Mouse (Mus musculus) forebrain, postnatal 0 days (tissue): ENCODE data around the gene Gm17416. TPM values are rescaled to one million over a fixed set of nuclear protein-coding genes. Genes with fewer than 3 reads are reported as not detected.

Experiments
- ATAC-seq: fragments of 200-750 bp; cut with Nextera tagmentation; 2 replicates; pipeline ENCODE4 v1.8.0; 2017; ENCODE audit warnings: mild to moderate bottlenecking, moderate library complexity
- DNase-seq: peaks from one replicate; pipeline ENCODE4 v3.0.0-alpha.2; 2015
- H3K27ac ChIP-seq: fragments of 300-500 bp; sonication (generic); 2 replicates; pipeline ENCODE4 v1.5.1; 2014; ENCODE audit warnings: low read depth, mild to moderate bottlenecking, antibody characterized with exemption, low read length, moderate library complexity, mixed read lengths
- H3K27me3 ChIP-seq: fragments of 300-500 bp; sonication (generic); 2 replicates; pipeline ENCODE4 v1.6.1; 2014; ENCODE audit warnings: mild to moderate bottlenecking, low read length, mixed read lengths; ENCODE audit not compliant: insufficient read depth
- H3K36me3 ChIP-seq: fragments of 300-500 bp; sonication (generic); 2 replicates; pipeline ENCODE4 v1.6.1; 2014; ENCODE audit warnings: mild to moderate bottlenecking, moderate library complexity; ENCODE audit not compliant: insufficient read depth
- H3K4me1 ChIP-seq: fragments of 300-500 bp; sonication (generic); 2 replicates; pipeline ENCODE4 v1.6.1; 2014; ENCODE audit warnings: antibody characterized with exemption; ENCODE audit not compliant: insufficient read depth
- H3K4me2 ChIP-seq: fragments of 300-500 bp; sonication (generic); 2 replicates; pipeline ENCODE4 v1.6.1; 2014; ENCODE audit warnings: low read depth, mild to moderate bottlenecking, moderate library complexity
- H3K4me3 ChIP-seq: fragments of 300-500 bp; sonication (generic); 2 replicates; pipeline ENCODE4 v1.5.1; 2014; ENCODE audit warnings: low read depth, low read length, mixed read lengths
- H3K9ac ChIP-seq: fragments of 300-500 bp; sonication (generic); 2 replicates; pipeline ENCODE4 v1.6.1; 2014; ENCODE audit warnings: mild to moderate bottlenecking
- H3K9me3 ChIP-seq: fragments of 300-500 bp; sonication (generic); 2 replicates; pipeline ENCODE4 v1.6.1; 2016; ENCODE audit warnings: low read length
- CTCF ChIP-seq: sonication (generic); IDR thresholded peaks from 2 replicates; pipeline ENCODE4 v1.5.1; 2016; ENCODE audit warnings: antibody characterized with exemption, control low read depth, low read depth
- WGBS: fragments of 180-500 bp; shearing (Covaris S2); extraction: QIAGEN DNeasy Blood & Tissue Kit; methylation state at CpG from one replicate; pipeline ENCODE4 v1.1.7; 2014; 5-methylcytosine and 5-hydroxymethylcytosine counted together
- polyA plus RNA-seq: library from polyadenylated mRNA; unstranded; fragments of >200 nt; fragmentation: Nextera tagmentation; extraction: Ambion mirVana; gene quantifications from 2 replicates; pipeline ENCODE4 v1.2.1, GENCODE M21; 2015
- total RNA-seq: library from RNA; depleted of rRNA; stranded (reverse); fragments of >200 nt; gene quantifications from 2 replicates; pipeline ENCODE4 v1.2.3, GENCODE M21; 2014; rRNA removed

The Gm17416 gene
- total and polyA plus RNA-seq, 2 experiments from 2014 or later, result not detected

GRCm38 (mm10) chr2:152604057-152604456 is 34.9 kb downstream of the Gm17416 start, which contains the start of gene Defb36:
Gene Defb36, plus strand, starts transcription at chr2:152604327.
- 83% methylated on average over 15 of the region's 15 CpGs for WGBS
- peak; percentile 43 for TF ChIP-seq CTCF
- Histone ChIP-seq H3K4me3 (no peak within 1 kb of the TSS), H3K36me3 (no peaks in the 10 kb centered on the region), H3K27me3 (no peaks in the 10 kb centered on the region), H3K4me2 (no peak within 1 kb of the TSS), H3K4me1 (no peaks in the 10 kb centered on the region), H3K27ac (no peak within 1 kb of the TSS), H3K9ac (no peak within 1 kb of the TSS), H3K9me3 (no peaks in the 10 kb centered on the region; the same call in 1 of the 2 replicates)
- ATAC-seq, result no peak
- no peak for DNase-seq

- H3K27me3 ChIP-seq, result no peaks in the 10 kb centered on the region
- no peaks in the 10 kb centered on the region for H3K4me1 ChIP-seq
- no peak for TF ChIP-seq CTCF
- DNase-seq (no peak), ATAC-seq (no peak)
- H3K4me2 ChIP-seq, result no peak overlapping the region
- H3K9me3 ChIP-seq, result no peaks in the 10 kb centered on the region; the same call in 1 of the 2 replicates
- no peak overlapping the region for H3K27ac ChIP-seq
- 76% methylated on average over 6 of the region's 6 CpGs for WGBS
- H3K36me3 ChIP-seq, result no peaks in the 10 kb centered on the region
- no peak overlapping the region for H3K9ac ChIP-seq
- H3K4me3 ChIP-seq, result no peak overlapping the region
Observed at GRCm38 (mm10) chr2:152607746-152608145, 38.6 kb downstream of the Gm17416 start.

- Histone ChIP-seq H3K9me3 (no peaks in the 10 kb centered on the region; the same call in 1 of the 2 replicates), H3K36me3 (no peaks in the 10 kb centered on the region), H3K4me1 (no peaks in the 10 kb centered on the region), H3K27me3 (no peaks in the 10 kb centered on the region), H3K9ac (no peak overlapping the region), H3K4me2 (no peak overlapping the region), H3K4me3 (no peak overlapping the region), H3K27ac (no peak overlapping the region)
- WGBS, result 94% methylated on average over 1 of the region's 1 CpGs
- ATAC-seq (no peak), DNase-seq (no peak)
- TF ChIP-seq CTCF, result 0 out of 2 replicates have a peak, but pooled peaks have one; percentile 13
Observed at GRCm38 (mm10) chr2:152608719-152609118, 39.6 kb downstream of the Gm17416 start.

GRCm38 (mm10) chr2:152612193-152612592 is 43.1 kb downstream of the Gm17416 start:
- ATAC-seq, result no peak
- Histone ChIP-seq H3K4me1 (no peaks in the 10 kb centered on the region), H3K9ac (no peak overlapping the region), H3K4me3 (no peak overlapping the region), H3K27me3 (no peaks in the 10 kb centered on the region), H3K4me2 (no peak overlapping the region), H3K27ac (no peak overlapping the region), H3K36me3 (no peaks in the 10 kb centered on the region), H3K9me3 (no peaks in the 10 kb centered on the region; the same call in 1 of the 2 replicates)
- 36% methylated on average over 7 of the region's 8 CpGs for WGBS
- TF ChIP-seq CTCF, result no peak
- DNase-seq, result no peak

- DNase-seq (peak; percentile 82), ATAC-seq (peak; percentile 85)
- H3K27ac ChIP-seq, result no peak overlapping the region
- H3K4me1 ChIP-seq, result no peaks in the 10 kb centered on the region
- H3K36me3 ChIP-seq, result no peaks in the 10 kb centered on the region
- H3K9me3 ChIP-seq, result no peaks in the 10 kb centered on the region
- no peak overlapping the region for H3K4me2 ChIP-seq
- H3K4me3 ChIP-seq, result no peak overlapping the region
- H3K9ac ChIP-seq, result no peak overlapping the region
- 13% methylated on average over 7 of the region's 7 CpGs for WGBS
- no peaks in the 10 kb centered on the region for H3K27me3 ChIP-seq
- peak; percentile 93 for TF ChIP-seq CTCF
Observed at GRCm38 (mm10) chr2:152615563-152615962, 46.4 kb downstream of the Gm17416 start.

- Histone ChIP-seq H3K4me3 (no peak overlapping the region), H3K9ac (no peak overlapping the region), H3K27me3 (no peaks in the 10 kb centered on the region), H3K4me1 (no peaks in the 10 kb centered on the region), H3K4me2 (no peak overlapping the region), H3K9me3 (no peaks in the 10 kb centered on the region), H3K27ac (no peak overlapping the region), H3K36me3 (no peaks in the 10 kb centered on the region)
- DNase-seq, result no peak
- 86% methylated on average over 6 of the region's 6 CpGs for WGBS
- no peak for ATAC-seq
- TF ChIP-seq CTCF, result no peak
Observed at GRCm38 (mm10) chr2:152616470-152616869, 47.3 kb downstream of the Gm17416 start.

GRCm38 (mm10) chr2:152617374-152617773 is 48.2 kb downstream of the Gm17416 start:
- Histone ChIP-seq H3K4me1 (no peaks in the 10 kb centered on the region), H3K4me3 (no peak overlapping the region), H3K9me3 (no peaks in the 10 kb centered on the region), H3K4me2 (no peak overlapping the region), H3K27ac (no peak overlapping the region), H3K9ac (no peak overlapping the region), H3K27me3 (no peaks in the 10 kb centered on the region), H3K36me3 (no peaks in the 10 kb centered on the region)
- TF ChIP-seq CTCF, result peak; percentile 47
- ATAC-seq (no peak), DNase-seq (no peak)
- WGBS, result 54% methylated on average over 5 of the region's 5 CpGs

Other genes with a start within 250 kb of the Gm17416 start
- gene Rbck1, start 236.7 kb upstream of the Gm17416 start, total RNA-seq, result 105 and 108 TPM in 2 replicates
- 88.9 and 90.7 TPM in 2 replicates for gene Rbck1, start 236.7 kb upstream of the Gm17416 start, polyA plus RNA-seq
- 2.0 and 2.2 TPM in 2 replicates for gene Trib3, start 225.3 kb upstream of the Gm17416 start, total RNA-seq
- 1.3 and 1.4 TPM in 2 replicates for gene Trib3, start 225.3 kb upstream of the Gm17416 start, polyA plus RNA-seq
- gene Nrsn2, start 192.7 kb upstream of the Gm17416 start, total RNA-seq, result 30.9 and 43.7 TPM in 2 replicates
- 32.0 and 52.1 TPM in 2 replicates for gene Nrsn2, start 192.7 kb upstream of the Gm17416 start, polyA plus RNA-seq
- gene Sox12, start 171.3 kb upstream of the Gm17416 start, total RNA-seq, result 47.1 and 47.8 TPM in 2 replicates
- 10.0 and 11.9 TPM in 2 replicates for gene Sox12, start 171.3 kb upstream of the Gm17416 start, polyA plus RNA-seq
- gene Zcchc3, start 154.3 kb upstream of the Gm17416 start, total RNA-seq, result 10.5 and 16.4 TPM in 2 replicates
- 13.5 and 15.4 TPM in 2 replicates for gene Zcchc3, start 154.3 kb upstream of the Gm17416 start, polyA plus RNA-seq
- 2.3 and 5.0 TPM in 2 replicates for gene 6820408C15Rik, start 153.8 kb upstream of the Gm17416 start, total RNA-seq
- 5.6 and 6.4 TPM in 2 replicates for gene 6820408C15Rik, start 153.8 kb upstream of the Gm17416 start, polyA plus RNA-seq
- not detected in 2 replicates for gene Defb23, start 104.7 kb upstream of the Gm17416 start, total RNA-seq
- not detected in 2 replicates for gene Defb23, start 104.7 kb upstream of the Gm17416 start, polyA plus RNA-seq
- gene Defb20, start 92.3 kb upstream of the Gm17416 start, total RNA-seq, result not detected in 2 replicates
- not detected in 2 replicates for gene Defb20, start 92.3 kb upstream of the Gm17416 start, polyA plus RNA-seq
- not detected in 2 replicates for gene Defb22, start 79.2 kb upstream of the Gm17416 start, total RNA-seq
- gene Defb22, start 79.2 kb upstream of the Gm17416 start, polyA plus RNA-seq, result not detected in 2 replicates
- not detected in 2 replicates for gene Defb26, start 57.6 kb upstream of the Gm17416 start, total RNA-seq
- gene Defb26, start 57.6 kb upstream of the Gm17416 start, polyA plus RNA-seq, result not detected in 2 replicates
- not detected in 2 replicates for gene Defb28, start 51.1 kb upstream of the Gm17416 start, total RNA-seq
- gene Defb28, start 51.1 kb upstream of the Gm17416 start, polyA plus RNA-seq, result not detected in 2 replicates
- gene Defb29, start 29.2 kb upstream of the Gm17416 start, total RNA-seq, result not detected in 2 replicates
- not detected in 2 replicates for gene Defb29, start 29.2 kb upstream of the Gm17416 start, polyA plus RNA-seq
- gene Defb21, start 3.4 kb downstream of the Gm17416 start, total RNA-seq, result not detected in 2 replicates
- not detected in 2 replicates for gene Defb21, start 3.4 kb downstream of the Gm17416 start, polyA plus RNA-seq
- gene Defb19, start 11.0 kb downstream of the Gm17416 start, total RNA-seq, result not detected in 2 replicates
- gene Defb19, start 11.0 kb downstream of the Gm17416 start, polyA plus RNA-seq, result not detected in 2 replicates
- not detected in 2 replicates for gene Defb45, start 30.1 kb downstream of the Gm17416 start, total RNA-seq
- gene Defb45, start 30.1 kb downstream of the Gm17416 start, polyA plus RNA-seq, result not detected in 2 replicates
- not detected in 2 replicates for gene Defb36, start 35.0 kb downstream of the Gm17416 start, total RNA-seq
- not detected in 2 replicates for gene Defb36, start 35.0 kb downstream of the Gm17416 start, polyA plus RNA-seq
- gene Defb25, start 53.7 kb downstream of the Gm17416 start, total RNA-seq, result not detected in 2 replicates
- gene Defb25, start 53.7 kb downstream of the Gm17416 start, polyA plus RNA-seq, result not detected in 2 replicates
- 0.46 and 2.7 TPM in 2 replicates for gene Rem1, start 57.6 kb downstream of the Gm17416 start, total RNA-seq
- gene Rem1, start 57.6 kb downstream of the Gm17416 start, polyA plus RNA-seq, result 0.44 and 0.53 TPM in 2 replicates
- 121 and 177 TPM in 2 replicates for gene H13, start 100.1 kb downstream of the Gm17416 start, total RNA-seq
- 165 and 166 TPM in 2 replicates for gene H13, start 100.1 kb downstream of the Gm17416 start, polyA plus RNA-seq
- 21.5 and 30.8 TPM in 2 replicates for gene Mcts2, start 117.7 kb downstream of the Gm17416 start, total RNA-seq
- gene Mcts2, start 117.7 kb downstream of the Gm17416 start, polyA plus RNA-seq, result 26.6 and 29.9 TPM in 2 replicates
- 58.8 and 70.5 TPM in 2 replicates for gene Id1, start 166.9 kb downstream of the Gm17416 start, total RNA-seq
- 59.8 and 71.3 TPM in 2 replicates for gene Id1, start 166.9 kb downstream of the Gm17416 start, polyA plus RNA-seq
- 4.3 TPM in 2 replicates for gene Cox4i2, start 184.8 kb downstream of the Gm17416 start, total RNA-seq
- gene Cox4i2, start 184.8 kb downstream of the Gm17416 start, polyA plus RNA-seq, result 4.4 and 5.4 TPM in 2 replicates